Mouse (Mus musculus): ENCODE measurements around the gene Ints2.

Ints2 gene

GRCm38 (mm10) chr11:86170743-86171142, 86.6 kb downstream of the Ints2 start:
- no peak for DNase-seq

Data from right cerebral cortex, postnatal 14 days (tissue).